Mouse (Mus musculus) adrenal gland, postnatal 25 days (tissue): ENCODE data around the gene Acad9. TPM values are rescaled to one million over a fixed set of nuclear protein-coding genes. Genes with fewer than 3 reads are reported as not detected.
"Not testable (repeated sequence)": the region's sequence is repeated elsewhere in the genome, so short reads cannot be mapped to it uniquely, and the experiment has no call there.

ENCODE experiments used
- DNase-seq: peaks from one replicate; pipeline ENCODE4 v3.0.0; 2021; ENCODE audit warnings: mixed read lengths
- total RNA-seq: library from RNA; stranded (reverse); gene quantifications from 2 replicates; pipeline ENCODE4 v1.2.3, GENCODE M21; 2021

Acad9 gene
- total RNA-seq, 1 experiment from 2014 or later: 52.5 TPM

DNA sequence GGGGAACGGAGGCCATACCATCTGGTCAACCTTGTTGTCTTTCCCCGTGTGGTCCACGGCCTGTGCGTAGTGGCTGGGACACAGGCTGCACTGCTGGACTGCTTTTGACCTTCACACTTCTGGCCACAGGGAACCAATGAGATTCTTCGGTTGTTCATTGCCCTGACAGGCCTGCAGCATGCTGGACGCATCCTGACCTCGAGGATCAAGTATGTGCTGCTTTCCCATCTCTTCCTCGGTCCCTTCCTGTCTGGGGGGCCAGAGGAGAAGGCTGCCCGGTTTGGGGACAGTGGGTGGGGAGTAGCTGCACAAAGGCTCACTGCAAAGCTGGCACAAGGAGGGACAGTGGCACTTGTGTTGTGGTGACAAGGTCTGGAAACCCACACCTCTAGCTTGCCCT, 21.8 kb downstream of the Acad9 start:
- no peak for DNase-seq

DNA sequence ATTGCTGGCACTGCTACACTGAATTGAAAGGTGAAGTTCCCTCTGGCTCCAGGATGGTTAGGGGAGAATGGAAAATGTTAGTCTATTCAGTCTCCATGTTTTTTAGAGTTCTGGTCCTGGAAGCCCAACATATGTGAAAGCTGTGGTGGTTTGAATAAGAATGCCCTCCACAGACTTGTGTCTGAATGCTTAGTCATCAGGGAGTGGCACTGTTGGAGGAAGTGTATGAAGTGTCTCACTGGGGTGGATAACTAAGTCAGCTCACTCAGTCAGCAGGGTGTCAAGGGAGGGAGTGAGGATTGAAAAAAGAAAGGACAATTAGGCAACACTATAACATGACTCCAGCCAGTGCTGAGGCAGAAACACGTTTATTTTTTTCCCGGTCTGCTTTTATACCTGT, 29.6 kb downstream of the Acad9 start:
- no peak for DNase-seq

DNA sequence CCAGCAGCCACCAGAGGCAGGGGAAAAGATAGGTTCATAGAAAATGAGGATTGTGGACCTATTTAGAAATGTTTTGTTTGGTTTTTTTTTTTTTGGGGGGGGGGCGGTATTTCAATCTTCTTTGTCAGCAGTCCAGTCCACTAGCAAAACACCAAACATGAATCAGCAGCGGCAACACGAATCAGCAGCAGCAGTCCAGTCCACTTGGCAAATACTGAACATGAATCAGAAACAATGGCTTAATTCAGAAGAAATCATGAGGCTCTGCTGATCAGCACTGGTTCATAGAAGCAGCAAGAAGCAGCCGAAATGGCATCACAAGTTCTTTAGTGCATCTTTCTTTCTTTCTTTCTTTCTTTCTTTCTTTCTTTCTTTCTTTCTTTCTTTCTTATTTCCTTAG, 50.3 kb downstream of the Acad9 start:
- DNase-seq: no peak

DNA sequence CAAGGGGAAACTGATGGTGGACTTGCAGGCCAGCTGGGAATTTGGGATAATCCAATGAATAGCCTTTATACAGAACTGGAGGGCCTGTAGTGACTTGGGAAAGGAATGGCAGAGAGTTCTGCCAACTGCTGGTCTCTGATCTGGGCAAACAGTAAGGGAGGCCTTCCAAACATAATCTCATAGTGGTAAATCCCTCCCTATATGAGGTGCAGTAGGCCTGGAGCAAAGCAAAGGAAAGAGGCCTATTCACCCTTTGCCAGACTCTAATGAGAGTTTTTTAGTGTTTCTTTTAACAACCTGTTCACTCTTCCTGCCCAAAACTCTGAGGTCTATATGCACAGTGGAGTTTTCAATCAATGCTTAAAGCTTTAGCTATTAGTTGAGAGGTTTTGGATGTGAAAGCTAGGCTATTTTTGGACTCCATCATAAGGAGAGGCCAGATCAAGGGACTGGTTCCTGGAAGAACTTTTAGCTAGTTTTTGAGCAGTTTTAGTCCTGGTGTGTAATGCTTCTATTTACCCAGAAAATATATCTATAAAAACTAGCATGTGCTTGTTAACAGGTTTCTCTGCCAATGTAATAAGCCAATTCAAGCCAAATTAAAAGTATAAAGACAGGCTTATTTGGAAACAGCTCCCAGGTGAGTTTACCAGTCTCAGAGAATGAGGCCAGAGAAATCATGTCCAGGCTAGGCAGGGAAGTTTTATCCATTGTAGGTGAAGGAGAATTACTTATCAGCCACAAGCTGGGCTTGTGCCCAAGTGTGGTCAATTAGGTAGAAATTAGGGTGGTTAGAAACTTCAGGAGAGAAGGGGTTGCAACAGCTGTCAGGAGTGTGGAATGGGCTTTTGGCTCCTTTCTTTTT, 54.1 kb downstream of the Acad9 start:
- DNase-seq: no peak

DNA sequence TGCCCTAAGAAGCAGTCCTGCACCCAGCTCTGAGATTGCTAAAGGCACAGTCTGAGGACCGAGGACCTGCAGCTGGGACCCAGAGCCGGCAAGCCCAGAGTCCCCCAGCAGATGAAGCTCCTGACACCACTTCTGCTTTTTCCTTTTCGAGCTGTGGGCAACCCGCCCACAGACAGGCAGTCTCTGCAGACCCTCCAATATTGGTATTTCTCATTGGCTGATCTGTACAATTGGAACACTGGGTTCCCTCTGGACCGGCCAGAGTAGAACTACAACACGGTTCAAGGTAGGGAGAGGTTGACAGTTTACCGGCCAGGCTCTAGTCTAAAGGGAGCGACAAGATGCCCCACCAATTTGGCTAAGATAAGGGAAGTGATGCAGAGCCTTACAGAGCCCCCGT, 60.4 kb downstream of the Acad9 start:
- not testable (repeated sequence) for DNase-seq

DNA sequence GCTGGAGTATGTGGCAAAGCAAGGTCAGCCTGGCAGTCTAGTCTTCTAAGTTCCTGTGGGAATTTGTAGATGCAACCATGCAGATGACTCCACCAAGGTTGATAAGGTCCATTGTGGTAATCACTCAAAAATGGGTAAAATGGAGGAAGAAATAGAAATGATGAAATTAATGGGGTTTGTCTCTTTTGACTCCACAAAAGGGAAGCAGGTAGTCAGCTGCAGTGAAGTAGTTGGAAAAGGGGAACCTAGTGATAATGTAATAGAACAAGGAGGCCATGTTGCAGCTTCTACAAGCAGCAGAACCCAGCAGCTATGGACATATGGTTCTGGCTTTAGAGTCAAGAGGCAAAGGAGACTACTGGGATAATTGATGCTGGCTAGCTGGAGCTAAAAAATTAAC, 70.4 kb downstream of the Acad9 start:
- DNase-seq: no peak

DNA sequence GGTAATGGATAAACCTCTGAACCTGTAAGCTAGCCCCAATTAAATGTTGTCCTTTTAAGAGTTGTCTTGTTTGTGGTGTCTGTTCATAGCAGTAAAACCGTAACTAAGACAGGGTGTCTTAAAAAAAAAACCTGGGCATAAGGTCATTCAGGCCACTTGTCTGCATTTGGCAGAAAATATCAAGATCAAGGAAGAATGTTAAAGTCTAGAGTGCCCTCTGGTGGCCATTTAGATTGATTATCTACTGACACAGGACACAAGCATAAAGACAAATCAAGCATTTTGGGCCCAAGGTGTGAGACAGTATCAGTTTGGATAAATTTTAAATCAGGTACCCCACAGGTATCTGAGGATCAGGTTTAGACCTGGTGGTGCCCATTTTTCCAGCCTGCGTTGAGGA, 71.8 kb downstream of the Acad9 start:
- no peak for DNase-seq

DNA sequence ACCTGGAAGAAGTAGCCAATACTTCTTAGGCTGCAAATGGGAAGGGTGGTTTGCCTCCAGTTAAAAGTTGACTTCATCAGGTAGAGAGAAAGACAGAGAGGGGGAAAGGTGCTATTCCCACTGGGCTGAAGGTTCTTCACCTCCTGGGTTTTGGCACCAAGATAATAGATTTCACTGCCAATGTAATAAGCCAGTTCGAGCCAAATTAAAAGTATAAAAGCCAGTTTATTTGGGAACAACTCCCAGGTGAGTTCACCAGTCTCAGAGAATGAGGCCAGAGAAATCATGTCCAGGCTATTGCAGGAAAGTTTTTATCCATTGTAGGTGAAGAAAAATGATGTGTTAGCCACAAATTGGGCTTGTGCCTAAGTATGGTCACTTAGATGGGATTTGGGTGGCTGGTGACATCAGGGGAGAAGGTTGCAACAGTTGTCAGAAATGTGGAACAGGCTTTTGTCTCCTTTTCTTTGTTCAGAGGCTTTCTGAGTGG, 72.4 kb downstream of the Acad9 start:
- DNase-seq: no peak

DNA sequence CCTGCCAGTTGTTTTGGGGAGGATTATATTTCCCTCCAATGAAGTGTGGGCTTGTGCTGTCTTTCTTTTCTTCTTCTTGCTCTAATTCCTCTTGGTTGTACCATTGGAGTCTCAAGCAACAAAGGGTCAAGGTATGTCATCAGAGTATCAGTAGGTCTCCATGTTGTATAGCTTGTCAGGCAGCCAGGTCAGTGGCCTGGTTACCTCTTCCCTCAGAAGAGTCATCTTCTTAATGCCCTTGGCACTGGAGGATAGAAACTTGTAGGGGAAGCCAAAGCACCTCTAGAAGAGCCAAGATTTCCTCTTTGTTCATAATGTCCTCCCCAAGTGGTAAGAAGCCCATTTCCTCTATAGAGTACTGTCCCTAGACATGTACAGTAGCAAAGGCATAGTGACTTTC, 73.2 kb downstream of the Acad9 start:
- DNase-seq: no peak

Other genes with a start within 250 kb of the Acad9 start
- gene Dcun1d1, start 128.5 kb upstream of the Acad9 start, total RNA-seq: 75.1 and 76.7 TPM in 2 replicates
- 111 and 116 TPM in 2 replicates for gene Mccc1, start 65.3 kb upstream of the Acad9 start, total RNA-seq
- gene Ccdc144b, start 12.4 kb upstream of the Acad9 start, total RNA-seq: 0.15 TPM in 1 of 2 replicates, not detected in the other
- 8.0 and 8.6 TPM in 2 replicates for gene D3Ertd254e, start 85.0 kb downstream of the Acad9 start, total RNA-seq
- not detected in 2 replicates for gene Qrfpr, start 156.3 kb downstream of the Acad9 start, total RNA-seq